Mouse (Mus musculus) urinary bladder, postnatal 4 days (tissue): ENCODE data around the gene Nek6.

Experiments
- DNase-seq, 2 experiments: peaks; one replicate each; pipeline ENCODE4 v3.0.0; 2021 to 2022; ENCODE audit warnings: low spot score in 2 of 2

Nek6 gene

DNA sequence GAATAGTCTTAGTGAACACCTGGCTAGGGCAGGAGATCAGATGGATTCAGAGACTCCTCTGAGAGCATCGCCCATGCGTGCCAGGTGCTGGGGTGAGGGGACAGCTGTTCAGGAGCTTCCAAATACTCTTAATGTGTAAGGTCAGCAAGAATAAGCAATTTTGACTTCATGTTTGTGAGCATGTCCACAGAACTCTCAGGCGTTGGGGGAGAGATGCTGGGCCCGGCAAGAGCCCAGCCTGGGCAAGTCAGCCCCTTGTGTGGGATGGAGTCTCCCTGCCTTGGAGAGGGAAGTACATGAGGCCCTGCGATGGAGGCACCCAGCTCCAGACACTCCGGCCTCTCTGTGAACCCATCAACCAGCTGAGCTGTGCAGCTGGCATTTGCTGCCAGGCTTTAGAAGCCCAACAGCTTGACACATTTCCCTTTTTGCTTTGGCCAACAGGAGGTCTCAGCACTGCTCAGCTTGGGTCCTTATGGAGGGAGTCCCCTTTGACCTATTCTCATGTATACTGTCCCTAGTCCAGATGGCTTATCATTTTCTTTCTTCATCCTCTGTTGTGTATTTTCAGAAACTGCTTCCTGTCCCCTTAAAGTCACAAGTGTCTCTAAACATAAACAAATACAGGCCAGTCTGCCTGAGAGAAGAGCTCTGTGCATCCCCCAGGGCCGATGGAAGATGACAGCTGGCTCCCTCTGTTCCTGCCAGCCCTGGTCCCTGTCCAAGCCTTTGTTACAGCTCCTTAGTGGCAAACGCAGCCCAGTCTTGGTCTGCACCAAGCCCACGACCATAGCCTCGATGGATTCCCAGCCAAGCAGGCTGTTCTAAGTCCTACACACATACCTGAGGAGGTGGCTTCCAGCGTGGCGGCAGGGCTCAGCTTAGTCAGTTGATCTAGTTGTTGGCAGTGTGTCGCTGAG, 67.4 kb downstream of the Nek6 start:
- peak in 1 of 2 experiments; percentile 56 for DNase-seq

DNA sequence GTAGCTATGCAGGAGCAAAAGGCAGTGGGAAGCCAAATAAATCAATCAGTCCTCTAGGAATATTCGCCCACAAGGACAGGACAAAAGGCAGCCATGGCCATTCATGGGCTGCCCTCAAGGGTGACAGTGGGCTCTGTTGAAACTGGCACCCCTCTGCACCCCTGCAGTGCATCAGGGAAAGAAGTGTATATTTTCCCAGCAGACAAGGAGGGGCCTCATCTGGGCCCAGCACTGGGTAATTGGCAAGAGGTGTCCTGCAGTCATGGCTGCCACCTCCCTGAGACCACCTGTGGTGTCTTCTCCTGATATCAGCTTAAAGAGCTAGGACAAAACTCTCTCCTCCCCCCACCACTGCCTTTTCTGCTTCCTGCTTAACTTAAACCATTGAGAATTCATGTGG, 68.1 kb downstream of the Nek6 start:
- DNase-seq = no peak

DNA sequence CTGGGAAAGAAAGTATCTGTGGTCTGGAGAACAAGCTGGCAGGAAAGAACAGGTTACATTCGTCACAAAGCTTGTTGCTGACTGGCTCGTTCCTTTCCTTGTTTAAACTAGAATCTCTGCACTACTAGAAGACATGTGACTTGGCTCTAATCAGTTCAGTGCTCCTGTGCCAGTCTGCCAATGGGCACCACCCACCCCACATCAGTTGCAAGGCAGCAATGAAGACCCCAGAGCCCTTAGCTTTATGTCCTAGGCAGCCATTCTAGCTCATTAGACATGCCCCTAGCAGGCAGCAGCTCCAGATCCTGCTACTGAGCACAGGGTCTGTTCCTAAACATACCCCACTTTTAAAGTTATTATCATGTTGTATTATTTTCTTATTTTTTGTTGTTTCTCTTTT, 72.5 kb downstream of the Nek6 start:
- no peak for DNase-seq

DNA sequence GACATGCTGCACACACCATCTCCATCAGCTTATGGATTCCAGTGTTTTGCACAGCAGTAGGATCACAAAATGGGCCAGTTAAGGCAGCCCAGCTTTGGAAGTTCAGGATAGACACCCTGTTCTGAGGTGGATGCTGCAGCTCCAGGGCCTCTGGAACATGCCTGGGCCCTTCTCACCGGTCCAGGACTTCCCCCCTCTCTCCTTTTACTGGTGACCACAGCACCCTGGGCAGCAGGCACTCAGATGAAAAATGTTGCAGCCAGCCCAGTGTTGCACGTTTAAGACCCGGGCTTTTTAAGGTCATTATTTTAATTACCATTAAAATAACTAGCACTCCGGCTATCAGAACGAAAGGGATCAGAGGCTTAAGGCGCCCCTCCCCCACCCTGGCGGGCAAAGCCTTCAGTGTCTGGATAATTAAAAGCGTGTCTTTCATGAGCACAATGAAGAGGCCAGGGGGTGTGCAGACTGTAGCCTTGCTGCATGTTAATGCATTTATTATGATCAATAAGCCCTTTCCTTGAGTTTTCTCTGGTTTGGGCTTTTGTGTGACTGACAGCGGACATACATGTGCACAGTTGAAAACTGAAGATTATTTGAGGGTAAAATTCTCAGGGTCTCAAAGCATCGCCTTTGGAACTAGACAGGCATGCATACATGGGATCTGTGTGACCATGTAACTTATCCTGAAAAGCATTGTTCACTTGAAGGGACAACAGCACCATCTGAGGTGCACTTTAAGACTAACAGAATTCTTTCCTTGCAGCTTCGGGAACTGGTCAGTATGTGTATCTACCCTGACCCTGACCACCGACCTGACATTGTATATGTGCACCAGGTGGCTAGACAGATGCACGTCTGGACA, 73.3 kb downstream of the Nek6 start:
- no peak for DNase-seq

DNA sequence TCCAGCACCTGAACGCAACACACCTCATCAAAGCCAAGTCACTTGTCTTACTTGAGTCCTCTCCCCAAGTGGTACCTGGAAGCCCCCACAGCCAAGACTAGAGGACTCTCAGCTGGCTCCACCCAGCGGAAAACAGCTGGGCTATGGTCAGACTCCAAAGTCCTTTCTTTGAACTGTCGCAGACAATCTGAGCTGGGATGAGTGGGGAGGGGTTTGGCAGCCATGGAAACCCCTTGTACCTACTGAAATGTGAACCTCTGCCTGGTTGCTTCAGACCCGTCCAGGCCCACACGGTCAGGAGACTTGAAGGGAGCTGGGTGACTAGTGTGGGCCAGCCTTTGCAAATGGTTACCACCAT, 73.9 kb downstream of the Nek6 start:
- no peak for DNase-seq

DNA sequence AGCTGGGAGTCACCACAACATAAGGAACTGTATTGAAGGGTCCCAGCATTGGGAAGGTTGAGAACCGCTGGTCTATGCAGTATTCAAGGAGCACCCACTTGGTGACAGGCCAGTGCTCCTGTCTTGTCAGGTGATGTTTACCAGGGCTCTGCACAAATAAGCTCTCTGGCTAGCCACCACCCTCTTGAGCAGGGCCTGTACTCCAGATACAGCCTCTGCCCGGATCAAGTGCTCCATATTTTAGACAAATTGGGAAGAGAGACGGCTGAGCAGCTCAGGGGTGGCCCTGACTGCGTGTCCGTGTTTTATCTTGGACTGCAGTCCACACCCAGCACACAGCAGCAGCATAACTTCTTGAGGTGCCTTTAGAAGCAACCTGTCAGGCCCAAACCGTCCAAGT, 75.3 kb downstream of the Nek6 start:
- no peak for DNase-seq

DNA sequence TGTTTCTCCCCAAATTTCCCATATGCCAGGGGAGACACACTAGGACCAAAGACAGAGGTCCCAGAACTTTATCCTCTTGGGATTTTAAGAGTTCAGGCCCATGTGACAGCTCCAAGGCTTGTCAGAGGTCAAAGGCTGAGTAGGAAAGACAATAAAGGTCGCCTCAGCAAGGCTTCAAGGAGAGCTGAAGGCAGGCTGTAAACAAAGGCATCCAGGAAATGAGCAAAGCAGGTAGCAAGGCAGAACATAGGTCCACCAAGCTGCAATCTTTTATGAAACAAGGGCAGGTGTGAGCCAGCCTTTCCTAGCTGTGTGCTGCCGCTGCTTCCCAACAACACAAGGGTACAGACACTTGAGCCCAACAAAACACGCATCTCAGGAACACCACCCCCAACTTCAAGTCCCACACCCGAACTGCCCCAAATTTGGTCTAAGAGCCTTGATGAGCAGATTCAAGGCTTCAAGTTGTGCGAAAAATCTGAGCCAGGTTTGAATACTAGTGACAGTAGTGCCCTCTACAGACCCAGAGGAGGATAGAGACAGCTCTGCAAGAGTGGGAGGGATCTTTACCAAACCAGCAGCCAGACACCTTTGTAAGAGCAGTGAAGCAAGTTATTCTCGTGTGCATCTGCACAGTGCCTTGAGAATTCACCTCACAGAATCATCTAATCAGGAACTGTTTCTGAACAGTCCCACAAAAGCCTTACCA, 80.5 kb downstream of the Nek6 start:
- DNase-seq = no peak

DNA sequence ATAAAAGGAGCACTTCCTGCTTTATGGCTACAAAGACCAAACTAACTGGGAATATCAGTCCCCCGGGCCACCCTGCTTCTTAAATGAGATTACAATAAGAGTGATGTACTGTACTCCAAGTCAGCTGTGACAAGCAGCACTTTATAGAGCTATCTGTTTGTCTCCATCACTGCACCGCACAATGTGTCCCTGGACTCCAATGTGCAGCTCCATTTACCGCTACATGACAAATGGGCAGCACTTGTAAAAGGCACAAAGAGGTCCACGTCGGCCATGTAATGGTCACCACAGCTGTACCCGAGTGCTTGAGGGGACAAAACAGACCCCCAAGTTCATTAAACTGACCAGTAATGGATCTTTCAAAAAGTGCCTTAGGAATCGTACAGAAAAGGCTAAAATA, 83.4 kb downstream of the Nek6 start:
- no peak for DNase-seq

DNA sequence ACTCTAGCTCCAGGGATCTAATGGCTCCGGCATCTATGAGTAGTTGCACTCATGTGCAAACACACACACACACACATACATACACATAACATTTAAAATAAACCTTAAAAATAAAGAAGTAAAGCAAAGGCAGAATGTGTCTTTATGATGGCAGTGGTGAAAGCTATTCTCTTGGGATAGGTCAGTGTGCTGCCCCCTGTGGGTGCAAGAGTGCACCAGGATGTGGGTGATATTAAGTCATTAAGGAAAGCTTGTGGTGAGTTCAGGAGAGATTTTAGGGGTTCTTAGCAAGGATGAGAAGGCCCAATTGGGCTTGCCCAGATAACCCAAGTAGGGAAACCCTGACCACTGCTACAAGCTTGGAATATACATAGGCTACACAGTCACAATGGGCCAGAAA, 86.5 kb downstream of the Nek6 start:
- DNase-seq = no peak

DNA sequence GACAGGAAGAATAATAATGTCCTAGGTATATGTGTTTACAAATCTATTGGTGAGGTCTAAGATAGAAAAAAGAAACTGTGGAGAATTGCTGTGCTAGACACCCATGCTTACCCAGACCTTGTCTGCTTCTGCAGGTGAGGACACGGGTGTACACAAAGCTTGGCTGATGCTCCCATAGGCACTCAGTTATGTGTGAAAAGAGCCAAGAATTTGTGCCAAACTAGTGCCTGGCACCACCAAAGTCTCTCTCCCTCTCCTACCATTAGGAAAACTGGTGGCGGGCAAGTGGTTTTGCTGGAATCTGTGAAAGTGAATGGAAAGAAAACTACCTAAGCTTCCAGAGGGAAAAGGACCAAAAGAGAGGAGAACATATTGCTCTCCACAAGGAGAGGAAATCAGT, 87.0 kb downstream of the Nek6 start:
- DNase-seq = no peak

DNA sequence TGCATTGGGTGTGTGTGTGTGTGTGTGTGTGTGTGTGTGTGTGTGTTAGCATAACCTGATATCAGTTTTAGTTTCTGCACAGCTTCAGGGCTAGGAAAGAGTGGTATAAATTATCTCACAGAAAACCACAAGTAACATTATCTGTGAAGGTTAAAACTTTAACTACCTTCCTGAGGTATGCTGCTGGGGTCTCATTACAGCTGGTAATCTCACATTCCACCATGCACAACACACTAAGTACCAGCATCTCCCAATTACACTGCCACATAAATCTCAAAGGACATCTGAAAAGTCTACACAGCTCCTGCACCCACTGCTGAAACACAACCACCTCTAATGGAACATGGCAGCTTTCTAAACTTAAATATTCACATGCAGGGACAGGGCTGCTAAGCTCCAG, 89.4 kb downstream of the Nek6 start:
- no peak for DNase-seq

DNA sequence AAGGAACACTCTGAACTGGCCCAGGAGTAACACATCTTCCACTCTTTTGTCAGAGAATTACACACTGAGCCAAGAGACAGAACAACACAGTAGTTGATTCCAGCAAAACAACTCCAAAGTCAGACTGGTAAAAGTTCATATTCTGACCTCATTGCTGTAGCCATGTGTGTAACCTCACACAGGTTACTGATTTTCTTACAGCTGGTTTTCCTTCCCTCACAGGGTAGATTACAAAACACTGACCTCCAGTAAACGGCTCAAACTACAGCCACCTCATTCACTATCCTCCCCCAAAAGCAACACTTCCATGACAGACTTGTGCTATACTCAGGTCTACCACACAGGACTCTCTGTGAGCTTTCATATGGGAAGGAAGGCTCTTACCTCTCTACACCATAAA, 96.3 kb downstream of the Nek6 start:
- DNase-seq = no peak

DNA sequence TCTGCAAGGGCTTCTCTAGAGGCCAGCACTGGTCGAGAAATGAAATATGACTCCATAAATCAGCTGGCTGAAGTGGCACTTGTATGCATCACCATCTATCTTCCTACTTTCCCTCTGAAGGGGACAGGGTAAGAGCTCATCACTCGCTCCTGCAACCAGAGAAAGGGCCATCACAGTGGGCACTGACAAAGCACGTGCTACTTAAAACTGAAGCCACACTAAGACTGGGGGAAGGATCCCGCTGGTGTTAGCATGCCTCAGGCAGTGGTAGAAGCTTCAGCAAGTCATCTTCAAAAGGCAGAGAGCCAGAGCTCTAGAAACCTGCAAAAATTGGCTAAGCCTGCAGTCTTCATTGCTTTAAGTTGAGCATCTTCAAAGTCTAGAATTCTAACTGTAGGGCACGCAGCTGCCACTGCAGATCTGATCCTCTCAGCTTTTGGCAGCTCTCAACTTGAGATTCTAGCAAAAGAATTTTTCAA, 97.4 kb downstream of the Nek6 start:
- no peak for DNase-seq

DNA sequence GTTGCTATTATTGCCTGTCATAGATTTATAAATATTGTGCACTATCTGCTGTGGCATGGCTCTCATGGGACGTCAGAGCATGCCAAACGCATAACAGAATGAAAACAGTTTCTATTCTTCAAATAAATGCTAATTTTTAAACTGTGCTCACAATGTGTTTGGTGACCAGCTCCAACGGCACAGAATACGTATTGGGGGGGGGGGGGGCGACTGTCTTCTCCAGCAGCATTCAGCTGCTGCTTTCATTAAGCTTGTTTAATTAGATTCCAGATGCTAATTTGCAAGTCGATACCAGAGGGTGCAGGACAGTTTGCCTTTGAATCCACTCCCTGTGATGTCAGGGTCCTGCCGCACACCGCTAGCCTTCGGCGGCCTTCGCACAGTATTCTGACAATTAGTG, 97.9 kb downstream of the Nek6 start:
- no peak for DNase-seq

DNA sequence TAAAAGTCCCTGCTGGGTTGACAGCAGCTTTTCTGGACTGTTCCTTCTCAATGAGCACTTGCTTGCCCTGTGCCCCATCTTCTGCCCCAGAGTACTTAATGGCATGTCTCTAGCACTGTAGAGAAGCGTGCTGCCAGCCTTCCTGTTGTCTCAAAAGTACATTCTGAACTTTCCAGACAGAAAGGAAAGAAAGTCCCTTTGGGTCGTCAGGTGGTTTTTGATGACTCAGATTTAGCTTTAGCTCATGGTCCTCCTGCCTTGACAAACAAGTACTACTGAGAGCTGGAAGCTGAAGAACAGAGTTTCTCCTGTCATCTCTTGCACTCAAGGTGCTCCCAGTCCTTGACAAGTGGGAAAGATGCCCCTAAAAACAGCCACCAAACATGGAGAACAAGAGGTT, 98.7 kb downstream of the Nek6 start:
- DNase-seq = no peak

DNA sequence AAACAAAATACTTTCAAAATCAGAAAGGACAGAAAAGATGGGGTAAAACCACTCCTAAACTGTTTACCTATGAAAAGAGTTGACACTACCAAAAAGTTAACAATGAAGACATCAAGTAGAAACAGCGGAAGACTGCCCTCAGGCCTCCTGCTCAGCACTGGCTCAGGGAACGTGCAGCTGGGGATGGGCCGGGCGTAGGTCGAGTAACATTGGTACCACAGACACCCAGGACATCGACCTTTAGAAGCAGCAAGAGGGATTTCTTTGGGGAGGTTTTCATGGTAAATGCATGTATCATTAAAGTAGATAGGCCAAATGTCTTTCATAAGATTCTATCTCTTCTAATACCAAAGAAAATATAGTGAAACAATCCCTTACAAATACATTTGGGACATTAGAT, 101.2 kb downstream of the Nek6 start:
- DNase-seq = no peak

DNA sequence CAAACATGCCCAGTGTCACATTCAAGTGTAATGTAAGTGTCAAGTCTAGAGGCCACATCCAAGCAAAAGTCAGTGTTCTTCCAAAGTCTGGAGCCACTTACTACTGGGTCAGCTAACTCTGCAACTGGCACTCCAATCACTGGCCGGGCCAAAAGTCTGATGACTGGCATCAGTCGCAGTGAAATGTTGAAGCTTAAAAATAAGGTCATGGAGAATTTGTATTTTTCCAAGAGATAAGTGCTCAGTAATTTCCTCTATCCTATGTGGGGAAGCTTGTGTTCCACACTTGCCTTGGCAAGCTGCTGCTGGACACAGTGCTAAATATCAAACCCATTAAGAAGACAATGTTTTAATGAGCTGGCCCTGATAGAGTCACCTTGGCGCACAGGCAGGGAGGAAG, 102.1 kb downstream of the Nek6 start:
- DNase-seq = no peak

DNA sequence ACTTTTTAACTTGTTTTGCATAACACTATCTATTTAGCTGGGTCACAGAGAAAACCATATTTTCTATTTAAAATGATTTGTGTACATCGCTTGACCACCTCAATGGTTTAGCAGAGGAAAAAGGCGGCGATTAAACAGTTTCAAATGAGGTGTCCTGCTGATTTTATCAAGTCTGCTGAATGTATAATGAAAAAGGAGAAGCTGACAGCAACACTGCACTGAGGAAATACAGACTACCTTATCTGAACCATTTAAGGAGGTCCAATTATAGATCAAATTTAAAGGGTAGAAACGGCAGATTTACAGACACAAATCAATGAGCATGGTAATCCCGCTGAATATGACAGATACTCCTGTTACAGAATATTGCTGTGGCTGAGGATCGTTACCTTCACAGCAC, 103.0 kb downstream of the Nek6 start:
- no peak for DNase-seq

DNA sequence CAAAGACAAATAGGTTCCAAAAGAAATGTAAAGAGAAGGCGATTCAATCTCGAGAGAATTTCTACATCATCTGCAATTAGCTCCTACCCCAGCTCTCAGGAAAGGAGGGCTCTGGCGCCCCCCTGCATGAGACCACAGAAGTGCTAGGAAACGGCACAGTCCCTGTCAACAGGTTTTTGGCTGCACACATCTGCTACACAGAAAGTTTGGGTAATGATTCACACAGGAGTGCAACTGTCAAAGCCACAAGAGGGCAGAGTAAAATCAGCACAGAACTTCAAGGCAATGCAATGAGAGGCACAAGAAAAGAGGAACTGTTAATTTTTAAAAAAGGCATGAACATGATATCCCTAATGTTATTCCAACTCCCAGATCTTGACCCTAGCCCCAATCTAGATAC, 104.6 kb downstream of the Nek6 start:
- DNase-seq = no peak

DNA sequence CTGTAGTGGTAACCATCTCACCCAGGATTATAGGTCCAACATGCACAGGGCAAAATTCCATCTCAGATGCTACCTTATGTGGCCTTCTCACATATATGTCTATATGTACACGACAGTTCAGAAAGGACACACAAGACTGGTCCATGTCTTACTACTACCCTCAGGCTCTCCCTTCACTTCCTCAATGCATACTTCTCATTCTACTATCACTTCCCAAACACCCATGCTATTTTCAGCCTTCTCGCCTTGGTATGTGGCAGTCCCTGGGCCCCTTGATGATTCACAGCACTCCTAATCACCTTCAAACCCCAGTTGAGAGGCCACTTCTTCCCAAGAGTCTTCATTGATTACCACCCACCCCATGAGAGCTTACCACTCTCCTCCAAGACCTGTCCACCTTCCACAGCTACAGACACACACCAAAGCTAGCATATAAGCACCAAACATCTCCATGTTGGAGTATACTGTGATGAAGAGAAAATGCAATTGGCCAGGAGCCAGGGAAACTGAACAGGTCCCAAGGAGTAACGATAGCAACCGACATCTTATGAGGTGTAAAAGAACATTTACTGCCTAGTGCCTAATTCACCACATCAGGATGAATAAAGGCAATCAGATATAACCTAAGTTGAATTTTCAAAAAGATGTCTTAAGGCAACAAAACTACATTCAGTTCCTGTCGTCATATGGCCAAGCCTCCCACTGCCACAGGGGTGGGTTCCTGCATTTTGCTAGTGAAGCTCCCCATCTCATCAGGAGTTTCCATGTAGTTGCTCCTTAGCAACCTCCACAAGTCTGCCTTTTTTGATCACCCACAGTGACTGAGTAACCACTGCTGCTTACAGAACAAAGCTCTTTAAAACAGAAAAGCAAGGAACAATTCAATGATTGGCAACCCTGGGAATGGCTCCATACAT, 105.8 kb downstream of the Nek6 start:
- no peak for DNase-seq

DNA sequence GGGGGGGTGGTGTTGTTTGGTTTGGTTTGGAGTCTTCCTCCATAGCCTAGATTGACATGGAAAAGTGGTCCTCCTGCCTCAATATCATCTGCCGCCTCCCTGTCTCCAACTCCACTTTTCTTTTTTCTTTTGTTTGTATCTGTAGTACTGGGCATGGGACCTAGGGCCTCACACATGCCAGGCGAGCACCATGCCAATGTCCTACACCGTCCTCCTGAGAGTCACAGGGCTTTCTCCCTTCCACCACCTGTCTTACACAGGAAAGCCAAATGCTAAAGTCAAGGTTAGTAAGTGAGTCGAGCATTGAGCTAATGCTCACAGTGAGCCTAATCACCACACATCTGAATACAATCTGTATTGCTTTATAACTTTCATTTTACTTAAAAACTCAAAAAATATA, 108.3 kb downstream of the Nek6 start:
- no peak for DNase-seq
